Mouse (Mus musculus): ENCODE measurements at regions not wholly inside any gene's neighbourhood (a gene's known extent, or its start where the extent isn't known, plus 50 kb on each side); places are given as distances from the start of the nearest gene placed in this dataset.

DNA sequence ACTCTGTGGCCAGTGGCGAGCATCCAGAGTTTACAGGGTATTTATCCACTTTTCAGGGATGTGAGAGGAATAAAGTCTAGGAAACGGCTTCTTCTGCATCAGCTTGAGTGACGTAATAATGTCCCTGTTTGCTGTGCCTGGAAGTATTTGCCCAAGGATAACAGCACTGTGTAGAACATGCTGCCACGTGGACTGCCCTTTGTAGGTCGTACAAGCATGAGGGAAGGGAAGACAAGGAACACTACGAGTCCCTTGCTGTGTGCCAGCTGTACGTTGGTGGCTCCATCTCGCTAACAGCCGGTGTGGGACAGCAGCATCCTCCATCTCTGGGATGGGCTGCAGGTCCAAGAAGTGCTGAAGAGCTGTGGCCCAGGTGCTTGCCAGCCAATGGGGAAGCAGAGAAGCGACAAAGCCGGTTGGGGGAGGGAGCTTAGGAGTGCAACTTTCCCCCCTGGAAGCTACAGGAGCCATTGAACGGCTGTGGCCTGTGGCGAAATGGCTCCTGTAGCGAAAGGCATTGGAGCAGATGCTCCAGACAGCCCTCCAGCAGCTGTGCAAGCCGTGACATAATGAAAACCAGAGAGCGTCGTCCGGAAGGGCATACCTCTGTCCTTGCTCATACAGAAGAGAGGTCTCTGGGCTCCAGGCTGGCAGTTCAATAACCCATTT, 65.0 kb upstream of the Epcam start:
- no peak overlapping the region for H3K9ac ChIP-seq (replicated peaks)
- peak overlapping the region; percentile 41 for H3K4me2 ChIP-seq (replicated peaks)
- H3K9me3 ChIP-seq, result no peaks in the 10 kb centered on the region
- no peaks in the 10 kb centered on the region for H3K36me3 ChIP-seq
- WGBS, result 41% methylated on average over 18 of the region's 18 CpGs
- peaks cover 12% of the 10 kb centered on the region for H3K4me1 ChIP-seq (replicated peaks)
- ATAC-seq, result peak; percentile 59; the same call in 1 of the 2 replicates
- peaks cover 8% of the 10 kb centered on the region for H3K27me3 ChIP-seq
- H3K4me3 ChIP-seq (replicated peaks), result 0 out of 2 replicates have a peak overlapping the region, but pooled peaks have one; percentile 4
- H3K27ac ChIP-seq, result no peak overlapping the region

GRCm38 (mm10) chr17:87571345-87571932, 64.3 kb upstream of the Epcam start:
- H3K36me3 ChIP-seq, result no peaks in the 10 kb centered on the region
- ATAC-seq, result peak; percentile 84
- peak overlapping the region; percentile 41 for H3K4me2 ChIP-seq (replicated peaks)
- no peak overlapping the region for H3K9ac ChIP-seq (replicated peaks)
- no peaks in the 10 kb centered on the region for H3K9me3 ChIP-seq
- H3K4me1 ChIP-seq (replicated peaks), result peaks cover 12% of the 10 kb centered on the region
- 13% methylated on average over 18 of the region's 18 CpGs for WGBS
- H3K4me3 ChIP-seq (replicated peaks), result 0 out of 2 replicates have a peak overlapping the region, but pooled peaks have one; percentile 4
- H3K27ac ChIP-seq, result no peak overlapping the region
- peaks cover 8% of the 10 kb centered on the region for H3K27me3 ChIP-seq

GRCm38 (mm10) chr17:87583575-87583974, 52.2 kb upstream of the Epcam start:
- no peak overlapping the region for H3K9ac ChIP-seq (replicated peaks)
- H3K4me1 ChIP-seq (replicated peaks), result no peaks in the 10 kb centered on the region
- no peak overlapping the region for H3K4me2 ChIP-seq (replicated peaks)
- H3K27ac ChIP-seq, result no peak overlapping the region
- WGBS, result 68% methylated on average over 6 of the region's 6 CpGs
- 0 out of 2 replicates have a peak, but pooled peaks cover 4% of the 10 kb centered on the region for H3K9me3 ChIP-seq
- H3K4me3 ChIP-seq (replicated peaks), result no peak overlapping the region
- H3K27me3 ChIP-seq, result no peaks in the 10 kb centered on the region
- H3K36me3 ChIP-seq, result no peaks in the 10 kb centered on the region
- no peak for ATAC-seq

GRCm38 (mm10) chr17:87585355-87585754, 50.4 kb upstream of the Epcam start:
- Histone ChIP-seq H3K27ac (no peak overlapping the region), H3K4me1 (replicated peaks) (no peaks in the 10 kb centered on the region), H3K4me3 (replicated peaks) (no peak overlapping the region), H3K9me3 (no peaks in the 10 kb centered on the region), H3K9ac (replicated peaks) (no peak overlapping the region), H3K27me3 (no peaks in the 10 kb centered on the region), H3K36me3 (no peaks in the 10 kb centered on the region), H3K4me2 (replicated peaks) (no peak overlapping the region)
- WGBS, result 68% methylated on average over 6 of the region's 6 CpGs
- no peak for ATAC-seq
